9 mouse cellular contexts compared by ENCODE assay signal in genomic region chr11:50559108-50559507, GRCm38 (mm10). TPM values are rescaled to one million over a fixed set of nuclear protein-coding genes. Genes with fewer than 3 reads are reported as not detected.
A peak's percentile ranks its signal among the peaks of the same experiment; 100 is the strongest.
DNase-seq lines count a peak whose midpoint lies in the region; ATAC-seq and TF ChIP-seq lines count a peak whose summit lies in the region.
"Had no signal": no experiment of that assay in that cellular context is flagged by ENCODE, and none has a peak within 500 bp of the region (broad histone marks: within the 10 kb centered on the region; RNA-seq: fewer than 3 reads in every experiment).

No protein-coding gene starts in this region.

- TF ChIP-seq POLR2A in CH12.LX (IDR thresholded peaks at IDR 0.05; ENCODE audit: low read depth, low read length): no peak

- peak; percentile 11 for DNase-seq in hindbrain, embryonic 10.5 days (ENCODE audit: low spot score)
- DNase-seq in CH12.LX (ENCODE audit: extremely low read depth): peak; percentile 36
- peak; percentile 9 for DNase-seq in c-Kit-positive CD71-positive TER-119-negative erythroid progenitor cells, embryonic 14.5 days (ENCODE audit: low read depth)
- peak; percentile 8 to 35 for DNase-seq in kidney, postnatal 36 days
- DNase-seq in ovary, postnatal 14 days (ENCODE audit: low spot score): no peak
- no peak for DNase-seq in urinary bladder, adult 2 months (ENCODE audit: low spot score)
- no peak for DNase-seq in ovary, adult 18-20 months (ENCODE audit: low spot score)

- dilution Hi-C loops in CH12.LX (cut with MboI; ENCODE audit: extremely low pct_ligation_motif_present, extremely low pct_unique_long_range_greater_than_20kb, low sequenced_read_pairs): no loop called here

- H3K79me2 ChIP-seq in CH12.LX (replicated peaks; ENCODE audit: control insufficient read depth, extremely low read depth, insufficient read depth, poor library complexity, severe bottlenecking): no peaks in the 10 kb centered on the region

- in situ Hi-C loops in CH12.LX (cut with MboI; ENCODE audit: low pct_ligation_motif_present, low pct_unique_long_range_greater_than_20kb, low sequenced_read_pairs): no loop called here

- no peak for TF ChIP-seq EP300 in CH12.LX (IDR thresholded peaks at IDR 0.05; ENCODE audit: low read length)

- no peak for ATAC-seq in hindbrain, embryonic 13.5 days (ENCODE audit: low FRiP score)

- H3K27ac ChIP-seq in hindbrain, embryonic 10.5 days: no peak overlapping the region
- H3K27ac ChIP-seq in hindbrain, embryonic 13.5 days: no peak overlapping the region
- no peak overlapping the region for H3K27ac ChIP-seq in CH12.LX (ENCODE audit: insufficient read depth, low read depth)
- H3K27ac ChIP-seq: embryonic facial prominence, embryonic 13.5 days had no signal

- H3K27me3 ChIP-seq in hindbrain, embryonic 10.5 days (ENCODE audit: insufficient read depth, poor library complexity, severe bottlenecking): no peaks in the 10 kb centered on the region
- H3K27me3 ChIP-seq in hindbrain, embryonic 13.5 days: no peaks in the 10 kb centered on the region
- H3K27me3 ChIP-seq in CH12.LX (replicated peaks): peaks cover 66% of the 10 kb centered on the region
- H3K27me3 ChIP-seq: embryonic facial prominence, embryonic 13.5 days had no signal

- H3K9ac ChIP-seq in hindbrain, embryonic 13.5 days: no peak overlapping the region
- H3K9ac ChIP-seq in CH12.LX (ENCODE audit: insufficient read depth, low read depth): no peak overlapping the region
- H3K9ac ChIP-seq: embryonic facial prominence, embryonic 13.5 days had no signal

- H3K36me3 ChIP-seq in hindbrain, embryonic 10.5 days: no peaks in the 10 kb centered on the region
- H3K36me3 ChIP-seq in hindbrain, embryonic 13.5 days: no peaks in the 10 kb centered on the region
- no peaks in the 10 kb centered on the region for H3K36me3 ChIP-seq in CH12.LX (replicated peaks in 1 of 2; ENCODE audit: control insufficient read depth in 1 of 2, insufficient read depth in 1 of 2, low read length in 1 of 2)
- H3K36me3 ChIP-seq: embryonic facial prominence, embryonic 13.5 days had no signal

- H3K9me3 ChIP-seq in hindbrain, embryonic 10.5 days: peaks cover 7% of the 10 kb centered on the region
- H3K9me3 ChIP-seq in hindbrain, embryonic 13.5 days: peaks cover 10% of the 10 kb centered on the region; the same call in 1 of the 2 replicates
- peaks cover 11% of the 10 kb centered on the region for H3K9me3 ChIP-seq in CH12.LX (replicated peaks; ENCODE audit: low read length)

- no peak overlapping the region for H3K4me3 ChIP-seq in hindbrain, embryonic 10.5 days
- no peak overlapping the region for H3K4me3 ChIP-seq in hindbrain, embryonic 13.5 days
- no peak overlapping the region for H3K4me3 ChIP-seq in CH12.LX (replicated peaks in 1 of 3; ENCODE audit: low read depth in 2 of 3, low read length in 2 of 3, poor library complexity in 1 of 3)
- H3K4me3 ChIP-seq: embryonic facial prominence, embryonic 13.5 days had no signal

- TF ChIP-seq RAD21 in CH12.LX (IDR thresholded peaks at IDR 0.05; ENCODE audit: low read depth, low read length): peak; percentile 59

- TF ChIP-seq CTCF in CH12.LX (conservative IDR thresholded peaks at IDR 0.05 in 1 of 2, IDR thresholded peaks at IDR 0.05 in 1 of 2; ENCODE audit: low read depth in 2 of 2, low read length in 2 of 2): peak; percentile 84 to 94

- H3K4me1 ChIP-seq in hindbrain, embryonic 10.5 days (replicated peaks): no peaks in the 10 kb centered on the region
- no peaks in the 10 kb centered on the region for H3K4me1 ChIP-seq in hindbrain, embryonic 13.5 days (replicated peaks)
- no peaks in the 10 kb centered on the region for H3K4me1 ChIP-seq in CH12.LX (ENCODE audit: control insufficient read depth in 1 of 2, insufficient read depth in 2 of 2)
- H3K4me1 ChIP-seq: embryonic facial prominence, embryonic 13.5 days had no signal

- 34% methylated on average over 4 of the region's 4 CpGs for WGBS in hindbrain, embryonic 10.5 days
- WGBS in hindbrain, embryonic 13.5 days: 41% methylated on average over 4 of the region's 4 CpGs

- no peak overlapping the region for H3K4me2 ChIP-seq in hindbrain, embryonic 13.5 days
- H3K4me2 ChIP-seq in CH12.LX (ENCODE audit: insufficient read depth, low read depth, poor library complexity, severe bottlenecking): no peak overlapping the region
- H3K4me2 ChIP-seq: embryonic facial prominence, embryonic 13.5 days had no signal

TF ChIP-seq in CH12.LX, 34 proteins besides CTCF, POLR2A, EP300 and RAD21:
- TF ChIP-seq BHLHE40 (IDR thresholded peaks at IDR 0.05; ENCODE audit: low read depth, low read length) (no peak), SMC3 (IDR thresholded peaks at IDR 0.05; ENCODE audit: low read depth, low read length) (peak; percentile 62)

RNA-seq across cellular contexts. Expression of gene Adamts2, which starts 42.8 kb away (rescaled TPM):
- 1.3 and 2.8 TPM in 2 replicates for polyA plus RNA-seq in hindbrain, embryonic 10.5 days (2016; fragmentation: Nextera tagmentation; extraction: Ambion mirVana)
- 3.4 and 3.8 TPM in 2 replicates for polyA plus RNA-seq in hindbrain, embryonic 13.5 days (2015; fragmentation: Nextera tagmentation; extraction: Ambion mirVana)
- total RNA-seq in CH12.LX (2012; rRNA removed) (not detected in 2 replicates), CH12.LX (2014; rRNA removed) (not detected in 2 replicates)
- not detected in 2 replicates for polyA plus RNA-seq in CH12.LX (2012; ENCODE audit: insufficient read length, low read depth)
- 30.9 and 45.5 TPM in 2 replicates for polyA plus RNA-seq in urinary bladder, adult 2 months (2012; rRNA removed)

Comparison
In these comparisons a context has a peak if more than half of its experiments do, and no peak if none do; other contexts are left out.
1. DNase-seq: peak in hindbrain, embryonic 10.5 days (single experiment), CH12.LX (single experiment), c-Kit-positive CD71-positive TER-119-negative erythroid progenitor cells, embryonic 14.5 days (single experiment) and kidney, postnatal 36 days (2 of 2); none in ovary, postnatal 14 days (single experiment), urinary bladder, adult 2 months (single experiment) and ovary, adult 18-20 months (single experiment).